Comparison of ENCODE assay signal across 18 mouse cellular contexts in genomic region chr9:103387011-103387653, GRCm38 (mm10). TPM values are rescaled to one million over a fixed set of nuclear protein-coding genes. Genes with fewer than 3 reads are reported as not detected.
A peak's percentile ranks its signal among the peaks of the same experiment; 100 is the strongest.
DNase-seq lines count a peak whose midpoint lies in the region; ATAC-seq lines count a peak whose summit lies in the region.
"Had no signal": no experiment of that assay in that cellular context is flagged by ENCODE, and none has a peak within 500 bp of the region (broad histone marks: within the 10 kb centered on the region; RNA-seq: fewer than 3 reads in every experiment).

No protein-coding gene starts in this region.

- WGBS in heart, embryonic 12.5 days: 68% methylated on average over 10 of the region's 10 CpGs
- WGBS in kidney, embryonic 14.5 days: 52% methylated on average over 10 of the region's 10 CpGs
- WGBS in intestine, embryonic 15.5 days: 53% methylated on average over 10 of the region's 10 CpGs

- H3K36me3 ChIP-seq in heart, embryonic 12.5 days: no peaks in the 10 kb centered on the region
- H3K36me3 ChIP-seq in kidney, embryonic 14.5 days (ENCODE audit: control insufficient read depth, insufficient read depth, low read length): no peaks in the 10 kb centered on the region
- H3K36me3 ChIP-seq in intestine, embryonic 15.5 days: no peaks in the 10 kb centered on the region
- H3K36me3 ChIP-seq: midbrain, embryonic 15.5 days had no signal

- H3K4me2 ChIP-seq in heart, embryonic 12.5 days: no peak overlapping the region
- no peak overlapping the region for H3K4me2 ChIP-seq in kidney, embryonic 14.5 days (replicated peaks; ENCODE audit: low read depth, low read length)
- no peak overlapping the region for H3K4me2 ChIP-seq in intestine, embryonic 15.5 days (replicated peaks)
- H3K4me2 ChIP-seq: midbrain, embryonic 15.5 days had no signal

- peaks cover 18% of the 10 kb centered on the region for H3K4me1 ChIP-seq in heart, embryonic 12.5 days (replicated peaks)
- H3K4me1 ChIP-seq in kidney, embryonic 14.5 days (ENCODE audit: control insufficient read depth, insufficient read depth, low read length): peaks cover 8% of the 10 kb centered on the region; the same call in 1 of the 2 replicates
- H3K4me1 ChIP-seq in intestine, embryonic 15.5 days (replicated peaks): 0 out of 2 replicates have a peak, but pooled peaks cover 3% of the 10 kb centered on the region
- H3K4me1 ChIP-seq: midbrain, embryonic 15.5 days had no signal

- DNase-seq in heart, adult 11 months: peak; percentile 39
- DNase-seq in kidney, postnatal 10 days: no peak
- peak; percentile 35 for DNase-seq in ovary, postnatal 36 days (ENCODE audit: low spot score)
- no peak for DNase-seq in ovary, postnatal 14 days (ENCODE audit: low spot score)
- DNase-seq in left cerebral cortex, postnatal 4 days: no peak
- DNase-seq: adrenal gland, postnatal 10 days; cerebellum, adult 11-12 months; cerebellum, postnatal 25 days; gastrocnemius, adult 2 months; heart, postnatal 4 days; layer of hippocampus, postnatal 36 days; right cerebral cortex, postnatal 25 days; thymus, postnatal 25 days had no signal

- no peaks in the 10 kb centered on the region for H3K27me3 ChIP-seq in heart, embryonic 12.5 days (replicated peaks)
- H3K27me3 ChIP-seq in kidney, embryonic 14.5 days (ENCODE audit: control insufficient read depth, insufficient read depth, low read length): no peaks in the 10 kb centered on the region
- no peaks in the 10 kb centered on the region for H3K27me3 ChIP-seq in intestine, embryonic 15.5 days (replicated peaks)
- H3K27me3 ChIP-seq: midbrain, embryonic 15.5 days had no signal

- intact Hi-C loops in left cerebral cortex, postnatal 4 days (cut with DNase I): no loop called here

- H3K9me3 ChIP-seq in heart, embryonic 12.5 days (replicated peaks): no peaks in the 10 kb centered on the region
- no peaks in the 10 kb centered on the region for H3K9me3 ChIP-seq in kidney, embryonic 14.5 days (ENCODE audit: control insufficient read depth, low read length)
- H3K9me3 ChIP-seq in intestine, embryonic 15.5 days: no peaks in the 10 kb centered on the region
- H3K9me3 ChIP-seq: midbrain, embryonic 15.5 days had no signal

- H3K9ac ChIP-seq in heart, embryonic 12.5 days: no peak overlapping the region
- H3K9ac ChIP-seq in kidney, embryonic 14.5 days (ENCODE audit: low read depth, low read length): no peak overlapping the region
- no peak overlapping the region for H3K9ac ChIP-seq in intestine, embryonic 15.5 days
- H3K9ac ChIP-seq: midbrain, embryonic 15.5 days had no signal

- ATAC-seq in heart, embryonic 12.5 days (ENCODE audit: insufficient number of reproducible peaks, low FRiP score): no peak
- peak; percentile 11; the same call in 1 of the 2 replicates for ATAC-seq in kidney, embryonic 14.5 days (ENCODE audit: low FRiP score, low TSS enrichment)
- no peak for ATAC-seq in intestine, embryonic 15.5 days
- ATAC-seq: inflammation-experienced regulatory T-cells, adult 6 months; midbrain, embryonic 15.5 days had no signal

- H3K4me3 ChIP-seq in heart, embryonic 12.5 days: no peak overlapping the region
- H3K4me3 ChIP-seq in kidney, embryonic 14.5 days (ENCODE audit: low read length): no peak overlapping the region
- H3K4me3 ChIP-seq in intestine, embryonic 15.5 days (replicated peaks): no peak overlapping the region
- H3K4me3 ChIP-seq: gastrocnemius, adult 2 months; midbrain, embryonic 15.5 days had no signal

- no peak overlapping the region for H3K27ac ChIP-seq in heart, embryonic 12.5 days (ENCODE audit: poor library complexity, severe bottlenecking)
- H3K27ac ChIP-seq in kidney, embryonic 14.5 days (ENCODE audit: low read depth, low read length): no peak overlapping the region
- H3K27ac ChIP-seq in intestine, embryonic 15.5 days: no peak overlapping the region
- H3K27ac ChIP-seq: gastrocnemius, adult 2 months; midbrain, embryonic 15.5 days had no signal

RNA-seq across cellular contexts. Expression of gene Cdv3, which starts 21.5 kb away (rescaled TPM):
- polyA plus RNA-seq in heart, embryonic 12.5 days (2016; fragmentation: Nextera tagmentation; extraction: Ambion mirVana): 97.8 and 103 TPM in 2 replicates
- 82.9 and 114 TPM in 2 replicates for polyA plus RNA-seq in kidney, embryonic 14.5 days (2014; fragmentation: Nextera tagmentation; extraction: Ambion mirVana)
- total RNA-seq in left cerebral cortex, postnatal 4 days (2021): 100 to 1,000 TPM; 128 to 131 TPM
- 90.7 and 97.1 TPM in 2 replicates for polyA plus RNA-seq in intestine, embryonic 15.5 days (2015; fragmentation: Nextera tagmentation; extraction: Ambion mirVana)

Comparison
In these comparisons a context has a peak if more than half of its experiments do, and no peak if none do; other contexts are left out.
1. DNase-seq: peak in heart, adult 11 months (single experiment) and ovary, postnatal 36 days (single experiment); none in kidney, postnatal 10 days (single experiment), ovary, postnatal 14 days (single experiment) and left cerebral cortex, postnatal 4 days (single experiment).